Mouse (Mus musculus) brain, embryonic 14.5 days (tissue): ENCODE results near the gene Gpatch2l.

Experiments used
- CTCF ChIP-seq: fragments of 200-500 bp; IDR thresholded peaks from 2 replicates; pipeline ENCODE4 v1.5.1; 2012; ENCODE audit warnings: inconsistent platforms, mild to moderate bottlenecking, moderate library complexity, borderline replicate concordance; ENCODE audit not compliant: insufficient read depth, insufficient read length; ENCODE audit errors: extremely low read depth
- POLR2A ChIP-seq: fragments of 200-500 bp; IDR thresholded peaks from 2 replicates; pipeline ENCODE4 v1.6.1; 2012; ENCODE audit warnings: mild to moderate bottlenecking, inconsistent platforms, borderline replicate concordance; ENCODE audit not compliant: poor library complexity, insufficient read depth, insufficient read length, severe bottlenecking; ENCODE audit errors: extremely low read depth

DNA sequence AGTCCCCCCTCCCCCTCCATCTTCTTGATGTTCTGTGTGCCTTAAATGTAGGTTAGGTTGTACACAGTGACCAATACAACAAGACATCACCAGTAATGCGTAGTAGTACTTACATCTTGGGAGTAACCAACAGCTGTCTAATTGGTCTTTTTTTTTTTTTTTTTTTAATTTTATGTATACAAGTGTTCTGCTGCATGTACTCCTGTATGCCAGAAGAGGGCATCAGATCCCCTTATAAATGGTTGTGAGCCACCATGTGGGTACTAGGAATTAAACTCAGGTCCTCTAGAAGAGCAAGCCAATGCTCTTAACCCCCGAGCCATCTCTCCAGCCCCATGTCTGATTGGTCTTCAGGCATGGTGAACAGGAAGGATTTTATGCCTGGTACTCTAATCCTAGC lies 44.0 kb downstream of the Gpatch2l start:
- TF ChIP-seq CTCF (no peak), POLR2A (no peak)
